Mouse (Mus musculus) mouse embryonic stem cell (cell line): ENCODE results near the gene Phf5a.

Experiments used
- in situ Hi-C, 2 experiments: fragments of 300-500 bp; cut with MboI; formaldehyde crosslinking; loops; 1 replicate in 1 of 2; 3 replicates in 1 of 2; pipeline ENCODE4 v1.14.3; 2019 to 2020; ENCODE audit warnings: low sequenced_read_pairs in 2 of 2, low pct_unique_long_range_greater_than_20kb in 1 of 2, mixed read lengths in 1 of 2; ENCODE audit not compliant: unreplicated experiment in 1 of 2

Phf5a gene

GRCm38 (mm10) chr15:81889175-81889574 is 17.5 kb upstream of the Phf5a start:
- in situ Hi-C loops: no loop called here

- in situ Hi-C loops: no loop called here
Observed at GRCm38 (mm10) chr15:81886795-81887550, 15.3 kb upstream of the Phf5a start.

GRCm38 (mm10) chr15:81885418-81885934 is 13.8 kb upstream of the Phf5a start:
- in situ Hi-C loops: no loop called here

GRCm38 (mm10) chr15:81882348-81882747 is 10.6 kb upstream of the Phf5a start:
- in situ Hi-C loops: no loop called here

- in situ Hi-C loops: no loop called here
Observed at GRCm38 (mm10) chr15:81879531-81880401, 8.1 kb upstream of the Phf5a start.

GRCm38 (mm10) chr15:81872262-81873136 is 788 bp upstream of the Phf5a start, which contains the start of gene Aco2:
Gene Aco2 (plus strand): TSS chr15:81872309.
- in situ Hi-C loops: no loop called here

GRCm38 (mm10) chr15:81869985-81870384 is 1.7 kb downstream of the Phf5a start:
- in situ Hi-C loops: no loop called here

- in situ Hi-C loops: no loop called here
Observed at GRCm38 (mm10) chr15:81864238-81864637, 7.5 kb downstream of the Phf5a start.

GRCm38 (mm10) chr15:81860471-81861135 is 11.1 kb downstream of the Phf5a start:
- in situ Hi-C loops: no loop called here

GRCm38 (mm10) chr15:81859330-81860255 is 12.1 kb downstream of the Phf5a start:
- in situ Hi-C loops: no loop called here

- in situ Hi-C loops: no loop called here
Observed at GRCm38 (mm10) chr15:81858517-81859329, 13.0 kb downstream of the Phf5a start, which contains the start of gene Tob2. Gene Tob2 (minus strand): TSS chr15:81858796.

- in situ Hi-C loops: no loop called here
Observed at GRCm38 (mm10) chr15:81858138-81858516, 13.6 kb downstream of the Phf5a start.

GRCm38 (mm10) chr15:81857724-81858116 is 14.0 kb downstream of the Phf5a start:
- in situ Hi-C loops: no loop called here

GRCm38 (mm10) chr15:81856938-81857723 is 14.6 kb downstream of the Phf5a start:
- in situ Hi-C loops: no loop called here

- in situ Hi-C loops: no loop called here
Observed at GRCm38 (mm10) chr15:81856030-81856790, 15.5 kb downstream of the Phf5a start.
